Mouse (Mus musculus): ENCODE results near the gene Gm44596. TPM values are rescaled to one million over a fixed set of nuclear protein-coding genes. Genes with fewer than 3 reads are reported as not detected.
"Not testable (repeated sequence)": the region's sequence is repeated elsewhere in the genome, so short reads cannot be mapped to it uniquely, and the experiment has no call there.

Gm44596 gene
- polyA plus RNA-seq, 1 experiment from 2014 or later, result not detected

DNA sequence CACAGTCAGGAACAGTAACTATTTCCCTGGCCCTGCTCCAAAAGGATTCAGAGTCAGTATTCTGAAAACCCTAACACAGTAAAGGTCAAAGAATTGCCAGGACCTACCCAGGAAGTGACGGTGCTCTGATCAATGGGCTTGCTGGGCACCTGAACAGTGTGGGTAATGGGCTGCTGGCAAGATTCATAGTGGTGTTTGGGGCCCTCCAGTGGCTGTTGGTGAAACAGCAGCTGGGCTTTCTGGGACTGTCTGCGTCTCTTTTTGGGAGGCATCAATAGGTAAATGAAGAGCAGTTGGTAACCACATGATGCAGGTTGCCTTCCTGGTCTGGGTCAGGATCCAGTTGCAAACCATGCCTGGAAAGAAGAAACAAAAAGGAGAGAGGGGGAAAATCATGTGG lies 16.3 kb upstream of the Gm44596 start:
- Histone ChIP-seq H3K4me3 (no peak overlapping the region), H3K27me3 (no peaks in the 10 kb centered on the region), H3K9ac (no peak overlapping the region), H3K9me3 (replicated peaks) (no peaks in the 10 kb centered on the region), H3K4me2 (no peak overlapping the region), H3K4me1 (peaks cover 46% of the 10 kb centered on the region), H3K36me3 (ENCODE audit: poor library complexity, severe bottlenecking) (peaks cover 26% of the 10 kb centered on the region), H3K27ac (no peak overlapping the region)
- no peak for ATAC-seq
- WGBS, result 11% methylated on average over 2 of the region's 2 CpGs

DNA sequence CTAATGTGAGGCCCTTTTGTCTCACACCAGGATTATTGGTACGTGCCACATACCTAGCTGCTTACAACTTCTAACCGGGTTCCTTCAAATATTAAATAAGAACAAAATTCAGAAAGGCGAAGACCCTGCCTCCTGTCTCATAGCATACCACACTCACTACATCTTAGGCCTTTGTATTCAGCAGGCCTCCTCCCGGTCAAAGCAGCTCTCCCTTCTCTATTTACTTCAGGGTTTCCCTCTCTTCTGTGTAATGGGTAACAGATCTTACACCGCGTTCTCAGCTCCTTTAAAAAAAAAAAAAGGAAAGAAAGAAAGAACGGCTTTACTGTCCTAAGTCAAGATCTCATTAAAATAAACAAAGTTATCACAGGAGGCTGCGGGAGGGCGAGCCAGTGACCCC lies 13.4 kb upstream of the Gm44596 start:
- Histone ChIP-seq H3K4me2 (peak overlapping the region; percentile 91), H3K27me3 (no peaks in the 10 kb centered on the region), H3K4me1 (peaks cover 51% of the 10 kb centered on the region), H3K4me3 (peak overlapping the region; percentile 93), H3K9ac (peak overlapping the region; percentile 93), H3K27ac (peak overlapping the region; percentile 92), H3K9me3 (replicated peaks) (no peaks in the 10 kb centered on the region), H3K36me3 (ENCODE audit: poor library complexity, severe bottlenecking) (peaks cover 35% of the 10 kb centered on the region)
- 13% methylated on average over 9 of the region's 9 CpGs for WGBS
- ATAC-seq, result no peak

DNA sequence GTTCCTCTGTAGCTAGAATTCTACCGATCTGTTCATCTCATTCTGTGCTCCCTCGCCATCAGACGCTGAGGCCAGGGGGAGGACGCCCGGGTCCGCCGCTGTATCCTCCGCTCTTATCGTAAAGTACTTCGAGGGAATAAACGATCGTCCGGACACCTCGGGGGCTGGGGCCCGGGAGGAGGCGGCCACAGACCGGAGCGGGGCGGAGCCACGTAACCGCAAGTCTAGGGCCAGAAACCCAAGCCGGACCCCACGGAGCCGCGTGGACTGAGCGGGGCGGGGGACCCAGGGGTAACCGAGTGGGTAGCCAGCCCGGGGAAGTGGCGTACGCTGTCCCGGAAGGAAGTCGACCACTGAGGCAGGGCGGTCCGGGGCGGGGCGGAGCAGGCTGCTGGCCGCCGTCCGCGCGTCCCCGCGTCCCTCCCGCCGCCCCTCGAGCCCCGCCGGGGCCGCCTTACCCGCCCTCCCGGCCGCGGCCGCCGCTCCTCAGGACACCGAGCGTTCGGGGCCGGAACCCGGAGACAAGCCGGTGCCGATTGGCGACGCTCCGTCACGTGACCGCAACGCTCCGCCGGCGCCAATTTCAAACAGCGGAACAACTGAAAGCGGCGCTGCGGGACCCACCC lies 12.8 kb upstream of the Gm44596 start, which contains the start of the genes Rhno1 and Foxm1:
Gene Rhno1 (minus strand): TSS at position 531 of the 626 bp plus-strand sequence.
Gene Foxm1 (plus strand): TSS at position 587 of the 626 bp plus-strand sequence.
- under 1% methylated on average over 63 of the region's 76 CpGs for WGBS
- Histone ChIP-seq H3K27me3 (no peaks in the 10 kb centered on the region), H3K36me3 (ENCODE audit: poor library complexity, severe bottlenecking) (peaks cover 35% of the 10 kb centered on the region), H3K9me3 (replicated peaks) (no peaks in the 10 kb centered on the region), H3K4me2 (peak within 1 kb of the TSS; percentile 91), H3K9ac (peak within 1 kb of the TSS; percentile 93), H3K27ac (peak within 1 kb of the TSS; percentile 92), H3K4me3 (peak within 1 kb of the TSS; percentile 93), H3K4me1 (peaks cover 51% of the 10 kb centered on the region)
- ATAC-seq, result peak; percentile 90

DNA sequence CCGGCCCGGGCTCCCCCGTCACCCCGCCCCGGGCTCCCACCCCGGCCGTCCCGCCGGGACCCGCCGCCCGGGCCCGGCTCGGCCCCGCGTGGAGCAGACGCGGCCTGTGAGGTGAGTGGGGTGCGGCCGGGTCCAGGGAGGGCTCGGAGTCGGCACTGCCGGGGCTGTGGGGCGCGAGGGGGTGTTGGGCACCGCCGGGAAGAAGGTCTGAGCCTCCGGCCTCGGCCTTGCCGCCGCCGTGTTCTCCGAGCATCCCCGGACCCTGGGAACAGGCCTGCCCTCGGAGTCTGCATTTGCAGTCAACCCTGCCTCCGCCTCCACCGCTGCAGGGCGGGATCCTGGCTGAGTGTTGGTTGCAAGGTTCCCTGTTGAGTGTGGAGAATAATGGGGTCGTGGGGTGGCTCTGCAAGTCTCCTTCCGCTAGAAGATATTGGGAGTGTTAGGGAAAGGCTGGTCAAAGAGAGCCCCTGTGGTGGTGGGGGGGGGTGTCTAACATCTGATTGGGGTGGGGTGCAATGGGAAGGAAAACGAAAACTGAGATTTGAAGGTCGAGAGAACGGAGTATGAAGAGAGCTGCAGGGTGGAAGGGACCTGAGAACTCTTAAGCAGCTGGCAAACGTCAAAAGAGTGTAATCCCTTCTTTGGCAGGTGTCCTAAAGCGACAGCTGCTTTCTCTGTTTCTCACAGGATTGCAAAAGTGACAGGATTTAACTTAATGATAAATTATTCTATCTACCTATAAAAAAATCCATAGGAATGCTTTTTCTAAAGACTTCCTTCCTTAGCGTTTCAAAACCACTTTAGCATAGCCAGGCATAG lies 12.1 kb upstream of the Gm44596 start:
- Histone ChIP-seq H3K27ac (peak overlapping the region; percentile 92), H3K4me3 (peak overlapping the region; percentile 93), H3K9me3 (replicated peaks) (no peaks in the 10 kb centered on the region), H3K4me1 (peaks cover 51% of the 10 kb centered on the region), H3K4me2 (peak overlapping the region; percentile 91), H3K9ac (peak overlapping the region; percentile 93), H3K36me3 (ENCODE audit: poor library complexity, severe bottlenecking) (peaks cover 33% of the 10 kb centered on the region), H3K27me3 (no peaks in the 10 kb centered on the region)
- under 1% methylated on average over 36 of the region's 46 CpGs for WGBS
- no peak for ATAC-seq

- Histone ChIP-seq H3K9ac (no peak overlapping the region; the same call in 1 of the 2 replicates), H3K9me3 (replicated peaks) (no peaks in the 10 kb centered on the region)
- no peak for ATAC-seq
Observed at GRCm38 (mm10) chr6:128364721-128365120, 10.6 kb upstream of the Gm44596 start.

DNA sequence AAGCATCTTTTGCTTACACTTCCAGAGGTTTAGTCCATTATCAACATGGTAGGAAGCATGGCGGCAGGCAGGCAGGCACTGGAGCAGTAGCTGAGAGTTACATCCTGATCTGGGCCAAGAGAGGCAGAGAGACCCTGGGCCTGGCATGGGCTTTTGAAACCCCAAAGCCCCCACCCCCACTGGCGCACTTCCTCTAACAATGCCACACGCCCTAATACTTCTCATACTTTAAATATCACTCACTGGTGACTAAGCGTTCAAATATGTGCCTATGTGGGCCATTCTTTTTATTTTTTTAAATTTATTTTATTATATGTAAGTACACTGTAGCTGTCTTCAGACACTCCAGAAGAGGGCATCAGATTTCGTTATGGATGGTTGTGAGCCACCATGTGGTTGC lies 8.8 kb upstream of the Gm44596 start:
- Histone ChIP-seq H3K27me3 (no peaks in the 10 kb centered on the region), H3K4me1 (peaks cover 31% of the 10 kb centered on the region), H3K9ac (no peak overlapping the region), H3K4me3 (no peak overlapping the region), H3K9me3 (replicated peaks) (no peaks in the 10 kb centered on the region), H3K36me3 (ENCODE audit: poor library complexity, severe bottlenecking) (peaks cover 58% of the 10 kb centered on the region), H3K27ac (no peak overlapping the region), H3K4me2 (no peak overlapping the region)
- WGBS, result 92% methylated on average over 5 of the region's 5 CpGs
- no peak for ATAC-seq

More at GRCm38 (mm10) chr6:128364721-128365120, 10.6 kb upstream of the Gm44596 start:
- Histone ChIP-seq H3K27me3 (no peaks in the 10 kb centered on the region), H3K4me3 (0 out of 2 replicates have a peak overlapping the region, but pooled peaks have one; percentile 1), H3K4me2 (peak overlapping the region; percentile 91), H3K4me1 (peaks cover 49% of the 10 kb centered on the region), H3K27ac (no peak overlapping the region), H3K36me3 (ENCODE audit: poor library complexity, severe bottlenecking) (peaks cover 41% of the 10 kb centered on the region)
- 82% methylated on average over 6 of the region's 6 CpGs for whole genome bisulfite sequencing

DNA sequence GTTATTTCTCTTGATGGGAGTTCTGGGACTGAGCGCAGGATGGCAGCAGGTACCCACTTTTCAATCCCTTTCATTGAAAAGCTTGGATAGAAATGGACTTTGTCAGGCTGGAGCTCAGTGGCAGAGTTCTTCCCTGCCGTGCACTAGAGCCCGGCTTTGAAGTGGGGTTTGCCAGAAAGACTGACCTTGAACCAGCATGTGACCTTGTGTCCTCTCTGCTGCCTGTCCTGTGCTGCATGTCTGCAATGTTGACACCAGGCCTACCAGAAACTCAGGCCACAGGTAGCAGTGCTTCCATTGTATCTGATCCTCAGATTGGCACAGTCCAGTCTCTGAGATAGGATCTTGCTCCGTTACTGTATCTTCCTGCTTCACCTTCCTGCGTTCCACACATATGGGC lies 5.3 kb upstream of the Gm44596 start:
- H3K9ac ChIP-seq, result no peak overlapping the region
- ATAC-seq, result no peak
- 91% methylated on average over 5 of the region's 5 CpGs for WGBS
- no peak overlapping the region for H3K4me3 ChIP-seq
- no peak overlapping the region for H3K4me2 ChIP-seq
- H3K9me3 ChIP-seq (replicated peaks), result no peaks in the 10 kb centered on the region
- H3K36me3 ChIP-seq (ENCODE audit: poor library complexity, severe bottlenecking), result peaks cover 94% of the 10 kb centered on the region
- H3K27me3 ChIP-seq, result no peaks in the 10 kb centered on the region
- peaks cover 16% of the 10 kb centered on the region for H3K4me1 ChIP-seq
- no peak overlapping the region for H3K27ac ChIP-seq

DNA sequence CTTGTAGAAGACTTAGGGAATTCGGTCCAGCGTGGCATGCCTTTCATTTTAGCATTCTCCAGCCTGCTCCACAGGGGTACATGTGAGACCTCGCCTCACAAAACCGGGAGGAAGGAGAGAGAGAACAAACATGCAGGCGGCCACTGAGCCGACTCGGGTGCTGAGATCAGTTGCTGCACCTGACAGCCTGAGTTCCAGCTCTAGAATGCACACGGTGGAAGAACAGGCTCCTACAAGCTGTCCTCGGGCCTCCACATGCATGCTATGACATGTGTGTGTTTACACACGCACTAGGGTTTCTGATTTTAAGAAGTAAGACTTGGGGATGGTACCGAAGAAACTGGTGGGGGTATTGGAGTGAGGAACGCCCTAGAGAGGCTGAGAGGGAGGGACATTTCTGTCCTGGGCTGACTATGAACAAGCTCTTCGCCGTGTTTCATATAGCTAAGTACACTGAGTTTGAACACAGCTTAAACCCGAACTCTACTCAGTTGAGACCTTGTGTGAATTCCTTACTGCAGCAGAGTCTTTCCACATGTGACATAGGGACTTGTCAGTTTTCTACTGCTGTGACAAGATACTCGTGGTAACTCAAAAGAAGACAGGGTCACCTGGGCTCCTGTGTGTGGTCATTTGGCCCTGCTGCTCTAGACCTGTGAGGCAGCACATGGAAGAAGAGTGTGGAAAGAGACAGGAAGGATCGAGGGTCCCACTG lies 1.2 kb downstream of the Gm44596 start:
- Histone ChIP-seq H3K4me1 (peaks cover 11% of the 10 kb centered on the region), H3K27ac (no peak overlapping the region), H3K36me3 (ENCODE audit: poor library complexity, severe bottlenecking) (peaks cover 51% of the 10 kb centered on the region), H3K4me2 (no peak overlapping the region), H3K27me3 (no peaks in the 10 kb centered on the region), H3K9me3 (replicated peaks) (no peaks in the 10 kb centered on the region), H3K9ac (no peak overlapping the region), H3K4me3 (no peak overlapping the region)
- no peak for ATAC-seq
- 93% methylated on average over 17 of the region's 17 CpGs for WGBS

DNA sequence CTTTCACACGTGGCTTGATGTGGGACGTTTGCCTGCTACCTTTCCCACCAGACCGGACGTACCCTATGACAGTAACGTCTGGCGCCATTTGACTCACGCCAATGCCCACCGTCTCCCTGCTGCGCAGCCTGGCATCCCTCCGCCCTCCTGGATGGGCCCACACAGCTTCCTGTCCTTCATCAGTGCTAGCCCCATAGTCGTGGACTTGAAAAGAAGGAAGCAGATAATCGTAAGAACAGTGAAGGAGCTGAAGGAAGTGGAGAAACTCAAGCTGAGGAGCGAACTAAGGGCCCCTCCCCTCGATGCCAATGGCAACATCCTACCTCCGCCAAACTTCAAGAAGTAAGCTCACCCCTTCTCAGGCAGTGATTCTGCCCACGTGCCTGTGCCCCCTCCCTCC lies 4.3 kb downstream of the Gm44596 start:
- no peak for ATAC-seq
- H3K36me3 ChIP-seq (ENCODE audit: poor library complexity, severe bottlenecking), result peaks cover 20% of the 10 kb centered on the region
- H3K4me1 ChIP-seq, result peaks cover 7% of the 10 kb centered on the region
- H3K27me3 ChIP-seq, result no peaks in the 10 kb centered on the region
- WGBS, result 86% methylated on average over 16 of the region's 16 CpGs
- H3K4me3 ChIP-seq, result no peak overlapping the region
- H3K9ac ChIP-seq, result no peak overlapping the region
- no peaks in the 10 kb centered on the region for H3K9me3 ChIP-seq (replicated peaks)
- no peak overlapping the region for H3K4me2 ChIP-seq
- no peak overlapping the region for H3K27ac ChIP-seq

DNA sequence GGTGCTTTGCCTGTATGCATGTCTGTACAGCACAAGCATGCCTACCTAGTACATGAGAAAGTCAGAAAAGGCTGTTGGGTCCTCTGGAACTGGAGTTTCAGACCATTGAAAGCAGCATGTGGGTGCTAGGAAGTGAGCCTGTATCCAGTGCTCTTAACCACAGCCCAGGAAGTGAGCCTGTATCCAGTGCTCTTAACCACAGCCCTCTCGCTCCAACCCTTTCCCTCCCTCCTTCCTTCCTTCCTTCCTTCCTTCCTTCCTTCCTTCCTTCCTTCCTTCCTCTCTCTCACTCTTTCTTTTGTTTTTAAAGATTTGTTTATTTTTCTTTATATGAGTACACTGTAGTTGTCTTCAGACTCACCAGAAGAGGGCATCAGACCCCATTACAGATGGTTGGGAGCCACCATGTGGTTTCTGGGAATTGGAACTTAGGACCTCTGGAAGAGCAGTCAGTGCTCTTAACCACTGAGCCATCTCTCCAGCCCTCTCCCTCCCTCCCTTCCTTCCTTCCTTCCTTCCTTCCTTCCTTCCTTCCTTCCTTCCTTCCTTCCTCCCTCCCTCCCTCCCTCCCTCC lies 5.4 kb downstream of the Gm44596 start:
- peaks cover 14% of the 10 kb centered on the region for H3K36me3 ChIP-seq (ENCODE audit: poor library complexity, severe bottlenecking)
- H3K9me3 ChIP-seq (replicated peaks); H3K4me3 ChIP-seq; H3K9ac ChIP-seq; H3K27me3 ChIP-seq; ATAC-seq; H3K27ac ChIP-seq; H3K4me2 ChIP-seq; H3K4me1 ChIP-seq: not testable (repeated sequence)
- WGBS, result 67% methylated on average over 1 of the region's 1 CpGs

DNA sequence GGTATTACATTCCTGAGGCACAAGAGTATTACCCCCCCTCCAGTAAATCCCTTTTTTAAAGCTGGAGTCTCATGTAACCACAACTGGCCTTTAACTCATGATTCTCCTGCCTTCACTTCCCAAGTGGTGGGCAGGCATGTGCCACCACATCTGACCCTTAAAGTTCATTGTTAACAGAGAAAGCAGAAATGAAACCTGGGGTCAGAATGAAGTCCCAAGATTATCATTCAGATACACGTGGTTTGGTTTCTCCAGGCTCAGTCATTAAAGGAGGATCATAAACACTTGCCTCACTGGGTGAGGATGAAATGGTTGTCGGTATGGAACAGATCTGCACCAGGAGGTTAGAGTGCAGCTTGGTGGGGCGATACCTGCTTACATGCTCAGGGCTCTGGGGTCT lies 6.0 kb downstream of the Gm44596 start:
- ATAC-seq, result no peak
- no peak overlapping the region for H3K4me3 ChIP-seq
- no peak overlapping the region for H3K27ac ChIP-seq
- H3K4me2 ChIP-seq, result no peak overlapping the region
- H3K27me3 ChIP-seq, result no peaks in the 10 kb centered on the region
- H3K9me3 ChIP-seq (replicated peaks), result no peaks in the 10 kb centered on the region
- peaks cover 10% of the 10 kb centered on the region for H3K36me3 ChIP-seq (ENCODE audit: poor library complexity, severe bottlenecking)
- no peaks in the 10 kb centered on the region for H3K4me1 ChIP-seq
- H3K9ac ChIP-seq, result no peak overlapping the region
- WGBS, result 84% methylated on average over 3 of the region's 3 CpGs

- H3K4me2 ChIP-seq, result no peak overlapping the region
- no peaks in the 10 kb centered on the region for H3K4me1 ChIP-seq
- H3K27ac ChIP-seq, result no peak overlapping the region
- no peaks in the 10 kb centered on the region for H3K9me3 ChIP-seq (replicated peaks)
- H3K36me3 ChIP-seq (ENCODE audit: poor library complexity, severe bottlenecking), result no peaks in the 10 kb centered on the region
- H3K4me3 ChIP-seq, result no peak overlapping the region
- H3K9ac ChIP-seq, result no peak overlapping the region
- ATAC-seq, result no peak
- H3K27me3 ChIP-seq, result no peaks in the 10 kb centered on the region
- WGBS, result 82% methylated on average over 7 of the region's 7 CpGs
Observed at GRCm38 (mm10) chr6:128383752-128384151, 8.4 kb downstream of the Gm44596 start.
